Mouse (Mus musculus): Measurements from ENCODE around the gene Acsm5.

DNA sequence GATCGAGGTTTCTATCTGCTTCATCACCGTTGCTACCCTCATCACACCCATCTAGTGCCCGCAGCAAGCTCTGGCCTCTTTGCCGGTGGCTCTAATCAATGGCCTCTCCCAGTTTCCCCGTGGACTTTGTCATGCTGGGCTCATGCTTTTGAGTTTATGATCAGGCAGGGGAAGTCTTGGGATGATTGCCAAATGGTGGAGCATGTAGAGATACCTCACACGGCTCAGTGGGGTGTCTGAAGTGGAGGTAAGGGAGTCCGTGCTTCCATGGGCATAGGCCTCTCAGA, 3.0 kb upstream of the Acsm5 start:
- TF ChIP-seq POLR2A (IDR thresholded peaks at IDR 0.05; ENCODE audit: extremely low read depth, insufficient read depth, low read length) (no peak), CTCF (IDR thresholded peaks at IDR 0.05; ENCODE audit: extremely low read depth, insufficient read depth, low read length) (no peak)

All from cortical plate, adult 2 months (tissue).